Mouse (Mus musculus) embryonic facial prominence, embryonic 15.5 days (tissue): ENCODE data around the gene Rps6kb1. TPM values are rescaled to one million over a fixed set of nuclear protein-coding genes. Genes with fewer than 3 reads are reported as not detected.
"Not testable (repeated sequence)": the region's sequence is repeated elsewhere in the genome, so short reads cannot be mapped to it uniquely, and the experiment has no call there.

ENCODE experiments used
- ATAC-seq: fragments of 200-750 bp; cut with Nextera tagmentation; 2 replicates; pipeline ENCODE4 v1.8.0; 2017; ENCODE audit warnings: low read depth, moderate TSS enrichment; ENCODE audit not compliant: insufficient number of reproducible peaks, low FRiP score, low TSS enrichment
- H3K27ac ChIP-seq: fragments of 300-500 bp; sonication (generic); replicated peaks from 2 replicates; pipeline ENCODE4 v1.5.1; 2015; ENCODE audit warnings: mild to moderate bottlenecking, inconsistent platforms
- H3K27me3 ChIP-seq: fragments of 300-500 bp; sonication (generic); 2 replicates; pipeline ENCODE4 v1.6.1; 2015; ENCODE audit warnings: inconsistent platforms
- H3K36me3 ChIP-seq: fragments of 300-500 bp; sonication (generic); 2 replicates; pipeline ENCODE4 v1.6.1; 2015; ENCODE audit warnings: mild to moderate bottlenecking, inconsistent platforms
- H3K4me1 ChIP-seq: fragments of 300-500 bp; sonication (generic); 2 replicates; pipeline ENCODE4 v1.6.1; 2015; ENCODE audit warnings: inconsistent platforms
- H3K4me2 ChIP-seq: fragments of 300-500 bp; sonication (generic); replicated peaks from 2 replicates; pipeline ENCODE4 v1.6.1; 2015; ENCODE audit warnings: mild to moderate bottlenecking, inconsistent platforms
- H3K4me3 ChIP-seq: fragments of 300-500 bp; sonication (generic); replicated peaks from 2 replicates; pipeline ENCODE4 v1.5.1; 2015; ENCODE audit warnings: mild to moderate bottlenecking, inconsistent platforms
- H3K9ac ChIP-seq: fragments of 300-500 bp; sonication (generic); 2 replicates; pipeline ENCODE4 v1.6.1; 2015; ENCODE audit warnings: inconsistent platforms
- H3K9me3 ChIP-seq: fragments of 300-500 bp; sonication (generic); replicated peaks from 2 replicates; pipeline ENCODE4 v1.6.1; 2016; ENCODE audit warnings: inconsistent platforms
- WGBS: fragments of 180-500 bp; shearing (Covaris S2); methylation state at CpG from one replicate; pipeline ENCODE4 v1.1.7; 2015; 5-methylcytosine and 5-hydroxymethylcytosine counted together
- polyA plus RNA-seq: library from polyadenylated mRNA; unstranded; fragments of >200 nt; fragmentation: Nextera tagmentation; extraction: Ambion mirVana; gene quantifications from 2 replicates; pipeline ENCODE4 v1.2.1, GENCODE M21; 2015

Gene Rps6kb1
- polyA plus RNA-seq, 1 experiment from 2014 or later, result 70.6 TPM

- 89% methylated on average over 1 of the region's 1 CpGs for WGBS
- Histone ChIP-seq H3K9me3 (no peaks in the 10 kb centered on the region), H3K27me3 (no peaks in the 10 kb centered on the region), H3K4me3 (no peak overlapping the region), H3K9ac (no peak overlapping the region), H3K36me3 (peaks cover 37% of the 10 kb centered on the region), H3K4me2 (no peak overlapping the region), H3K4me1 (no peaks in the 10 kb centered on the region), H3K27ac (no peak overlapping the region)
- no peak for ATAC-seq
Observed at GRCm38 (mm10) chr11:86497356-86497755, 47.2 kb downstream of the Rps6kb1 start.

GRCm38 (mm10) chr11:86490782-86491181, 53.8 kb downstream of the Rps6kb1 start:
- H3K4me3 ChIP-seq, result no peak overlapping the region
- no peak overlapping the region for H3K9ac ChIP-seq
- ATAC-seq, result no peak
- 94% methylated on average over 1 of the region's 1 CpGs for WGBS
- H3K27me3 ChIP-seq, result no peaks in the 10 kb centered on the region
- H3K9me3 ChIP-seq, result no peaks in the 10 kb centered on the region
- no peak overlapping the region for H3K27ac ChIP-seq
- H3K4me1 ChIP-seq, result peaks cover 4% of the 10 kb centered on the region
- H3K36me3 ChIP-seq, result peaks cover 33% of the 10 kb centered on the region
- no peak overlapping the region for H3K4me2 ChIP-seq

- Histone ChIP-seq H3K27ac (peak overlapping the region; percentile 94), H3K4me1 (peaks cover 8% of the 10 kb centered on the region), H3K27me3 (no peaks in the 10 kb centered on the region), H3K36me3 (peaks cover 7% of the 10 kb centered on the region; the same call in 1 of the 2 replicates), H3K4me3 (peak overlapping the region; percentile 78), H3K9me3 (no peaks in the 10 kb centered on the region), H3K9ac (peak overlapping the region; percentile 70), H3K4me2 (peak overlapping the region; percentile 70)
- under 1% methylated on average over 25 of the region's 25 CpGs for WGBS
- ATAC-seq, result peak; percentile 42; the same call in 1 of the 2 replicates
Observed at GRCm38 (mm10) chr11:86484910-86485510, 59.6 kb downstream of the Rps6kb1 start.

GRCm38 (mm10) chr11:86484101-86484868, 60.3 kb downstream of the Rps6kb1 start, which contains the start of gene Rnft1:
Rnft1 (plus strand) TSS chr11:86484657.
- Histone ChIP-seq H3K9ac (peak within 1 kb of the TSS; percentile 70), H3K36me3 (0 out of 2 replicates have a peak, but pooled peaks cover under 1% of the 10 kb centered on the region), H3K27me3 (no peaks in the 10 kb centered on the region), H3K27ac (peak within 1 kb of the TSS; percentile 94), H3K4me1 (peaks cover 8% of the 10 kb centered on the region), H3K4me2 (peak within 1 kb of the TSS; percentile 70), H3K9me3 (no peaks in the 10 kb centered on the region), H3K4me3 (peak within 1 kb of the TSS; percentile 78)
- ATAC-seq, result peak; percentile 99
- WGBS, result under 1% methylated on average over 68 of the region's 68 CpGs

DNA sequence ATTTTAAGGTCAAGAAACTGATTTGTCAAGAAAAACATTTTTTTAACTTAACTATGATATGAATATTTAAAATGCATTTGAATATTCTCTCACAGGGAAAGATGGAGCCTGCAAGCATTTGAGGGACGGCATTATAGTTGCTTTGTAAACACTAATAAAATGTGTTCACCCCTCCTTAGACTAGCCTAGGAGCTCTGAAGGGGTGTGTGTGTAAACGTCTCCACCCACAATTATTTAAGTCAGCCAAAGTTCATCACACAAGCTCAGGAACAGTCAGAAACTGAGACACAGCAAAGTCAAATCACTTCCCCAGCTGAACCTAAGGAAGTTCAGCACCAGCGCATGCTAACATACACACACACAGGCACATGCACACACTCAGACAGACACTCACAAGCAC, 71.0 kb downstream of the Rps6kb1 start:
- WGBS, result 29% methylated on average over 3 of the region's 3 CpGs
- Histone ChIP-seq H3K9ac (no peak overlapping the region), H3K36me3 (no peaks in the 10 kb centered on the region), H3K4me1 (peaks cover 18% of the 10 kb centered on the region), H3K9me3 (no peaks in the 10 kb centered on the region), H3K27ac (peak overlapping the region; percentile 79; the same call in 1 of the 2 replicates), H3K27me3 (no peaks in the 10 kb centered on the region), H3K4me3 (no peak overlapping the region; the same call in 1 of the 2 replicates), H3K4me2 (peak overlapping the region; percentile 45)
- no peak for ATAC-seq

- no peaks in the 10 kb centered on the region for H3K36me3 ChIP-seq
- peak overlapping the region; percentile 79 for H3K27ac ChIP-seq
- WGBS, result 11% methylated on average over 7 of the region's 7 CpGs
- no peaks in the 10 kb centered on the region for H3K9me3 ChIP-seq
- no peak overlapping the region for H3K9ac ChIP-seq
- H3K27me3 ChIP-seq, result no peaks in the 10 kb centered on the region
- ATAC-seq, result no peak
- H3K4me2 ChIP-seq, result peak overlapping the region; percentile 45
- peak overlapping the region; percentile 28 for H3K4me3 ChIP-seq
- peaks cover 18% of the 10 kb centered on the region for H3K4me1 ChIP-seq
Observed at GRCm38 (mm10) chr11:86472771-86473171, 71.8 kb downstream of the Rps6kb1 start.

DNA sequence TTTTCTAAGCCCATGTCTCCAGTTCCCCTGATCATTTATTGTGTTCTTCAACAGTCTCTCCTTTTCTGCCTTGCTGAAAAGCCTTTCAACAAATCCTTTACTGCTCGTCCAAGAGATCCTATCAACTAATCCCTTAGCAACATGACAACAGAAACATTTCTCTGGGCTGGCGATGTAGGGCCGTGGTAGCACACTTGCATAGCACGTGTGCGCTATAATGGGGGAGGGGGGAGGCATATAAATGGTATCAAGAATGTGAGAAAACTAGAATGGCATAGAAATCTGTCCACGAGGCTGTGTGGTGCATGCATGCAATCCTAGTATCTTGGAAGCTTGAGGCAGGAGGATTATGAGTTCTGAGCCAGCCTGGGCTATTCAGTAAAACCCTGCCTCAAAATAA, 72.8 kb downstream of the Rps6kb1 start:
- peaks cover 18% of the 10 kb centered on the region for H3K4me1 ChIP-seq
- no peaks in the 10 kb centered on the region for H3K9me3 ChIP-seq
- no peaks in the 10 kb centered on the region for H3K27me3 ChIP-seq
- H3K4me3 ChIP-seq, result no peak overlapping the region
- no peak overlapping the region for H3K27ac ChIP-seq
- WGBS, result 52% methylated on average over 6 of the region's 6 CpGs
- ATAC-seq, result no peak
- no peaks in the 10 kb centered on the region for H3K36me3 ChIP-seq
- no peak overlapping the region for H3K4me2 ChIP-seq
- H3K9ac ChIP-seq, result no peak overlapping the region

GRCm38 (mm10) chr11:86468971-86469370, 75.6 kb downstream of the Rps6kb1 start:
- no peak for ATAC-seq
- H3K27ac ChIP-seq, result no peak overlapping the region
- WGBS, result 58% methylated on average over 4 of the region's 4 CpGs

GRCm38 (mm10) chr11:86468345-86468744, 76.3 kb downstream of the Rps6kb1 start:
- Histone ChIP-seq H3K36me3 (no peaks in the 10 kb centered on the region), H3K9ac (no peak overlapping the region), H3K27me3 (no peaks in the 10 kb centered on the region), H3K4me1 (peaks cover 14% of the 10 kb centered on the region), H3K4me3 (no peak overlapping the region), H3K9me3 (no peaks in the 10 kb centered on the region), H3K4me2 (no peak overlapping the region), H3K27ac (no peak overlapping the region)
- 78% methylated on average over 8 of the region's 8 CpGs for WGBS
- no peak for ATAC-seq

More at GRCm38 (mm10) chr11:86468971-86469370, 75.6 kb downstream of the Rps6kb1 start:
- peaks cover 18% of the 10 kb centered on the region for H3K4me1 ChIP-seq
- no peak overlapping the region for H3K4me3 ChIP-seq
- H3K4me2 ChIP-seq, result no peak overlapping the region
- no peak overlapping the region for H3K9ac ChIP-seq
- no peaks in the 10 kb centered on the region for H3K36me3 ChIP-seq
- no peaks in the 10 kb centered on the region for H3K27me3 ChIP-seq
- H3K9me3 ChIP-seq, result no peaks in the 10 kb centered on the region

- H3K9ac ChIP-seq, H3K4me2 ChIP-seq, H3K9me3 ChIP-seq, H3K4me3 ChIP-seq, H3K36me3 ChIP-seq, ATAC-seq, H3K4me1 ChIP-seq, H3K27me3 ChIP-seq, H3K27ac ChIP-seq: not testable (repeated sequence)
- 12% methylated on average over 8 of the region's 8 CpGs for WGBS
Observed at GRCm38 (mm10) chr11:86464275-86464674, 80.3 kb downstream of the Rps6kb1 start.

DNA sequence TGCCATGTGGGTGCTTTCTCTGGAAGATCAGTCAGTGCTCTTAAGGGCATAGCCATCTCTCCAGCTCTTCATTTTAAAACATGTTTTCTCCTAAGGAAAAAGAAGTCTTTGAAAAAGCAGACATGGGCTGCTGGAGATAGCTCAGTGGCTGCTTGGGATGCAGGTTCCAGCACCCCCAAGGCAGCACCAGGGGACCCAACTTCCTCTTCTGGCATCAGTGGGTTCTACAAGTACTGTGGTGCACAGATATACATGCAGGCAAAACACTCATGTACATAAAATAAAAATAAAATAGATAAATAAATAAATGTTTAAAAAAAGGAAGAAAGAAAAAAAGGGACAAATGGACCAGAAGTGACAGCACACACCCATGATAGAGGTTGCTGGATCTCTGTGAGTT, 82.0 kb downstream of the Rps6kb1 start:
- Histone ChIP-seq H3K9ac (no peak overlapping the region), H3K27me3 (no peaks in the 10 kb centered on the region), H3K9me3 (no peaks in the 10 kb centered on the region), H3K4me3 (no peak overlapping the region), H3K4me1 (no peaks in the 10 kb centered on the region), H3K36me3 (no peaks in the 10 kb centered on the region), H3K4me2 (no peak overlapping the region), H3K27ac (no peak overlapping the region)
- no peak for ATAC-seq
